Mouse (Mus musculus): ENCODE results near the gene Krt76. TPM values are rescaled to one million over a fixed set of nuclear protein-coding genes. Genes with fewer than 3 reads are reported as not detected.

Gene Krt76
- polyA plus RNA-seq, 1 experiment from 2014 or later: not detected

- Histone ChIP-seq H3K4me3 (ENCODE audit: low read length) (no peak overlapping the region), H3K4me2 (ENCODE audit: low read depth, low read length) (no peak overlapping the region), H3K9me3 (replicated peaks; ENCODE audit: control insufficient read depth, low read length) (no peaks in the 10 kb centered on the region), H3K36me3 (ENCODE audit: control insufficient read depth, insufficient read depth) (no peaks in the 10 kb centered on the region), H3K4me1 (ENCODE audit: control insufficient read depth, insufficient read depth, low read length) (0 out of 2 replicates have a peak, but pooled peaks cover under 1% of the 10 kb centered on the region), H3K27me3 (ENCODE audit: control insufficient read depth, insufficient read depth, low read length) (peaks cover 49% of the 10 kb centered on the region), H3K27ac (ENCODE audit: low read length) (no peak overlapping the region), H3K9ac (ENCODE audit: low read length) (no peak overlapping the region)
- 6% methylated on average over 5 of the region's 5 CpGs for WGBS
- ATAC-seq (replicated peaks; ENCODE audit: extremely low read depth, insufficient read depth, low FRiP score): no peak
Observed at GRCm38 (mm10) chr15:101854294-101854693, 38.4 kb downstream of the Krt76 start.

DNA sequence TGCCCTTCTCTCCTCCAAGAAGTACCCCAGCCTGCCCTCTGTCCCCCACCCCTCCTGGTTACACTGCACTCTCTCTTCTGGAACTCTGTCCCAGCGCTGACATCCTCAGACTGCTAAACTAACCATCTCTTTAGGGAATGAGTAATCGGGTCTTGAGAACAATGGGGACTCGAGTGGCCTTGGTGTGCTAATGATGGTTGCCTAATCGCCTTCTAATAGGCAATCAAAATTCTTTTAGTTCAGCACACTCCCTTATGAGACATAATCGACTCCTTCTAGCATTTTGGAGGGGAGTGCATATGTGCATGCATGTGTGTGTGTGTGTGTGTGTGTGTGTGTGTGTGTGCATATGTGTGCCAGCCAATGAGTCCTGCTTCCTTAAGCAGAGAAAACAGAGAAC is 40.1 kb downstream of the Krt76 start:
- Histone ChIP-seq H3K9me3 (replicated peaks; ENCODE audit: control insufficient read depth, low read length) (no peaks in the 10 kb centered on the region), H3K9ac (ENCODE audit: low read length) (no peak overlapping the region), H3K4me1 (ENCODE audit: control insufficient read depth, insufficient read depth, low read length) (no peaks in the 10 kb centered on the region), H3K27ac (ENCODE audit: low read length) (no peak overlapping the region), H3K4me3 (ENCODE audit: low read length) (no peak overlapping the region), H3K27me3 (ENCODE audit: control insufficient read depth, insufficient read depth, low read length) (peaks cover 39% of the 10 kb centered on the region), H3K36me3 (ENCODE audit: control insufficient read depth, insufficient read depth) (no peaks in the 10 kb centered on the region), H3K4me2 (ENCODE audit: low read depth, low read length) (no peak overlapping the region)
- ATAC-seq (replicated peaks; ENCODE audit: extremely low read depth, insufficient read depth, low FRiP score): no peak
- 41% methylated on average over 5 of the region's 5 CpGs for WGBS

GRCm38 (mm10) chr15:101850694-101851093 is 42.0 kb downstream of the Krt76 start, which contains the start of gene Krt1:
Gene Krt1 (minus strand): TSS chr15:101850794.
- Histone ChIP-seq H3K27me3 (ENCODE audit: control insufficient read depth, insufficient read depth, low read length) (peaks cover 40% of the 10 kb centered on the region), H3K9me3 (replicated peaks; ENCODE audit: control insufficient read depth, low read length) (no peaks in the 10 kb centered on the region), H3K36me3 (ENCODE audit: control insufficient read depth, insufficient read depth) (no peaks in the 10 kb centered on the region), H3K9ac (ENCODE audit: low read length) (no peak within 1 kb of the TSS), H3K4me1 (ENCODE audit: control insufficient read depth, insufficient read depth, low read length) (0 out of 2 replicates have a peak, but pooled peaks cover under 1% of the 10 kb centered on the region), H3K27ac (ENCODE audit: low read length) (no peak within 1 kb of the TSS), H3K4me3 (ENCODE audit: low read length) (no peak within 1 kb of the TSS), H3K4me2 (ENCODE audit: low read depth, low read length) (no peak within 1 kb of the TSS)
- 71% methylated on average over 6 of the region's 6 CpGs for WGBS
- no peak for ATAC-seq (replicated peaks; ENCODE audit: extremely low read depth, insufficient read depth, low FRiP score)

DNA sequence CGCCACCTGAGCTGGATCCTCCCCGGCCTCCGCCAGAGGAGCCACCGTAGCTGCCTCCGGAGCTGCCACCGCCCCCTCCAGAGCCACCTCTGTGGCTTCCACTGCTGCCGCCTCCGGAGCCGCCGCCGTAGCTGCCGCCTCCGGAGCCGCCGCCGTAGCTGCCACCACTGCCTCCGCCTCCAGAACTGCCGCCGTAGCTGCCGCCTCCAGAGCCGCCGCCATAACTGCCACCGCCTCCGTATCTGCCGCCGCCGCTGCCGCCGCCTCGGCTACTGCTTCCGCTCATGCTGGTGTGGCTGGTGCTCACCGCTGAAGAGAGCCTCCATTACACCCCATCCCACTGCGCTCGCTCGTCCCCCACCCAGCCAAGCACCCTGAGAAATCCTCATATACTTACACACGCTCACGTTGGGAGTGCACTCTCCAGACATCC is 46.7 kb downstream of the Krt76 start:
- Histone ChIP-seq H3K9me3 (replicated peaks; ENCODE audit: control insufficient read depth, low read length) (no peaks in the 10 kb centered on the region), H3K9ac (ENCODE audit: low read length) (peak overlapping the region; percentile 68), H3K4me1 (ENCODE audit: control insufficient read depth, insufficient read depth, low read length) (0 out of 2 replicates have a peak, but pooled peaks cover 3% of the 10 kb centered on the region), H3K27ac (ENCODE audit: low read length) (no peak overlapping the region), H3K36me3 (ENCODE audit: control insufficient read depth, insufficient read depth) (no peaks in the 10 kb centered on the region), H3K27me3 (ENCODE audit: control insufficient read depth, insufficient read depth, low read length) (peaks cover 31% of the 10 kb centered on the region), H3K4me3 (ENCODE audit: low read length) (peak overlapping the region; percentile 58), H3K4me2 (ENCODE audit: low read depth, low read length) (peak overlapping the region; percentile 83)
- under 1% methylated on average over 37 of the region's 37 CpGs for WGBS
- no peak for ATAC-seq (replicated peaks; ENCODE audit: extremely low read depth, insufficient read depth, low FRiP score)

GRCm38 (mm10) chr15:101843192-101843591 is 49.5 kb downstream of the Krt76 start:
- 58% methylated on average over 9 of the region's 9 CpGs for WGBS
- no peak for ATAC-seq (replicated peaks; ENCODE audit: extremely low read depth, insufficient read depth, low FRiP score)
- Histone ChIP-seq H3K27me3 (ENCODE audit: control insufficient read depth, insufficient read depth, low read length) (peaks cover 29% of the 10 kb centered on the region), H3K4me3 (ENCODE audit: low read length) (no peak overlapping the region), H3K36me3 (ENCODE audit: control insufficient read depth, insufficient read depth) (no peaks in the 10 kb centered on the region), H3K9ac (ENCODE audit: low read length) (no peak overlapping the region), H3K4me2 (ENCODE audit: low read depth, low read length) (no peak overlapping the region), H3K4me1 (ENCODE audit: control insufficient read depth, insufficient read depth, low read length) (0 out of 2 replicates have a peak, but pooled peaks cover 3% of the 10 kb centered on the region), H3K9me3 (replicated peaks; ENCODE audit: control insufficient read depth, low read length) (no peaks in the 10 kb centered on the region), H3K27ac (ENCODE audit: low read length) (no peak overlapping the region)

DNA sequence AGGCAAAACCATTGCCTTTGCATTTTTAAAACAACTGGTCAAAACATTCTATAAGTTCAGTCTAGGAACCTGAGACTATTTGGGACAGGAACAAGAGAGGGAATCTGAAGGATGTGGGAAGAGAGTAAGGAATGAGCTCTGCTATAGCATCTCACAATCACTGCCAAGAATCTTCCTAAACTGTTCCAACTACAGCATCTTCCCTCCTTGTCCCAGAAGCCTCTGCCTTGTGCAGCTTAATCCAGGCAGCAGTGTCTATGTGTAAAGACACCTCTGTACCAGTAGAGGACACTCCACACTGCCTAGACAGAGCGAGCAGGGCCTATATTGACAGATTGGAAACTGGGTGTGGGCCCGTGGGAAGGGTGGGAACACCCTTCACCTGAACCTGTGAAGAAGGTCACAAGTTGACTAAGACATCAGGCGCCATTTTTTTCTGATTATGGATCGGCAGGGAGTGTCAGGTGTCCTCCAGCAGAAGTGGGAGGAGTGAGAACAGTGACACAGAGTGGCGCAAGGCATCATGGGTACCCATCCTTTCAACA is 57.9 kb downstream of the Krt76 start:
- H3K4me1 ChIP-seq (ENCODE audit: control insufficient read depth, insufficient read depth, low read length): no peaks in the 10 kb centered on the region
- WGBS: 53% methylated on average over 5 of the region's 5 CpGs
- H3K4me3 ChIP-seq (ENCODE audit: low read length): no peak overlapping the region
- no peaks in the 10 kb centered on the region for H3K36me3 ChIP-seq (ENCODE audit: control insufficient read depth, insufficient read depth)
- H3K27ac ChIP-seq (ENCODE audit: low read length): no peak overlapping the region
- no peaks in the 10 kb centered on the region for H3K9me3 ChIP-seq (replicated peaks; ENCODE audit: control insufficient read depth, low read length)
- no peak overlapping the region for H3K4me2 ChIP-seq (ENCODE audit: low read depth, low read length)
- H3K9ac ChIP-seq (ENCODE audit: low read length): no peak overlapping the region
- peaks cover 4% of the 10 kb centered on the region; the same call in 1 of the 2 replicates for H3K27me3 ChIP-seq (ENCODE audit: control insufficient read depth, insufficient read depth, low read length)
- ATAC-seq (replicated peaks; ENCODE audit: extremely low read depth, insufficient read depth, low FRiP score): no peak

Small RNAs within 50 kb of the gene (microRNA-seq; reads per million reads assigned to microRNA genes)
- not detected for gene Gm44356

Other genes starting within 250 kb of the Krt76 start
- not detected in 2 replicates for gene Gm5478, start 245.5 kb downstream of the Krt76 start, polyA plus RNA-seq (2015; fragmentation: Nextera tagmentation; extraction: Ambion mirVana)
- 0.28 TPM in 1 of 2 replicates, not detected in the other for gene Krt6b, start 212.6 kb downstream of the Krt76 start, polyA plus RNA-seq (2015; fragmentation: Nextera tagmentation; extraction: Ambion mirVana)
- 0.62 TPM in 2 replicates for gene Krt6a, start 198.6 kb downstream of the Krt76 start, polyA plus RNA-seq (2015; fragmentation: Nextera tagmentation; extraction: Ambion mirVana)
- gene Krt5, start 180.0 kb downstream of the Krt76 start, polyA plus RNA-seq (2015; fragmentation: Nextera tagmentation; extraction: Ambion mirVana): 11.4 and 17.2 TPM in 2 replicates
- gene Krt71, start 149.8 kb downstream of the Krt76 start, polyA plus RNA-seq (2015; fragmentation: Nextera tagmentation; extraction: Ambion mirVana): 0.07 TPM in 1 of 2 replicates, not detected in the other
- 0.21 TPM in 1 of 2 replicates, not detected in the other for gene Krt72, start 106.5 kb downstream of the Krt76 start, polyA plus RNA-seq (2015; fragmentation: Nextera tagmentation; extraction: Ambion mirVana)
- not detected in 2 replicates for gene Krt73, start 90.6 kb downstream of the Krt76 start, polyA plus RNA-seq (2015; fragmentation: Nextera tagmentation; extraction: Ambion mirVana)
- not detected in 2 replicates for gene Krt2, start 74.8 kb downstream of the Krt76 start, polyA plus RNA-seq (2015; fragmentation: Nextera tagmentation; extraction: Ambion mirVana)
- 0.11 and 0.25 TPM in 2 replicates for gene Krt1, start 42.1 kb downstream of the Krt76 start, polyA plus RNA-seq (2015; fragmentation: Nextera tagmentation; extraction: Ambion mirVana)
- gene Krt77, start 23.2 kb downstream of the Krt76 start, polyA plus RNA-seq (2015; fragmentation: Nextera tagmentation; extraction: Ambion mirVana): 0.07 TPM in 2 replicates
- gene Krt4, start 31.8 kb upstream of the Krt76 start, polyA plus RNA-seq (2015; fragmentation: Nextera tagmentation; extraction: Ambion mirVana): 1.4 and 6.0 TPM in 2 replicates
- 0.53 and 0.75 TPM in 2 replicates for gene Krt79, start 47.4 kb upstream of the Krt76 start, polyA plus RNA-seq (2015; fragmentation: Nextera tagmentation; extraction: Ambion mirVana)
- gene Krt78, start 61.4 kb upstream of the Krt76 start, polyA plus RNA-seq (2015; fragmentation: Nextera tagmentation; extraction: Ambion mirVana): 0.14 TPM in 1 of 2 replicates, not detected in the other
- 132 and 209 TPM in 2 replicates for gene Krt8, start 111.6 kb upstream of the Krt76 start, polyA plus RNA-seq (2015; fragmentation: Nextera tagmentation; extraction: Ambion mirVana)
- 127 and 215 TPM in 2 replicates for gene Krt18, start 135.3 kb upstream of the Krt76 start, polyA plus RNA-seq (2015; fragmentation: Nextera tagmentation; extraction: Ambion mirVana)
- gene Eif4b, start 180.9 kb upstream of the Krt76 start, polyA plus RNA-seq (2015; fragmentation: Nextera tagmentation; extraction: Ambion mirVana): 71.5 and 75.0 TPM in 2 replicates
- gene Tns2, start 207.5 kb upstream of the Krt76 start, polyA plus RNA-seq (2015; fragmentation: Nextera tagmentation; extraction: Ambion mirVana): 33.2 and 35.1 TPM in 2 replicates
- gene Spryd3, start 243.3 kb upstream of the Krt76 start, polyA plus RNA-seq (2015; fragmentation: Nextera tagmentation; extraction: Ambion mirVana): 19.8 and 21.8 TPM in 2 replicates